Mouse (Mus musculus) midbrain, embryonic 10.5 days (tissue): Measurements from ENCODE around the gene Myh7. TPM values are rescaled to one million over a fixed set of nuclear protein-coding genes. Genes with fewer than 3 reads are reported as not detected.
"Not testable (repeated sequence)": the region's sequence is repeated elsewhere in the genome, so short reads cannot be mapped to it uniquely, and the experiment has no call there.

Experiments
- DNase-seq: peaks from one replicate; pipeline ENCODE4 v3.0.0-alpha.2; 2017; ENCODE audit warnings: low spot score
- H3K27ac ChIP-seq: fragments of 300-500 bp; sonication (generic); replicated peaks from 2 replicates; pipeline ENCODE4 v1.5.1; 2016; ENCODE audit warnings: mild to moderate bottlenecking
- H3K27me3 ChIP-seq: fragments of 300-500 bp; sonication (generic); 2 replicates; pipeline ENCODE4 v1.6.1; 2016; ENCODE audit warnings: low read depth, mild to moderate bottlenecking; ENCODE audit not compliant: poor library complexity, severe bottlenecking
- H3K36me3 ChIP-seq: fragments of 300-500 bp; sonication (generic); 2 replicates; pipeline ENCODE4 v1.6.1; 2016; ENCODE audit warnings: mild to moderate bottlenecking, moderate library complexity
- H3K4me1 ChIP-seq: fragments of 300-500 bp; sonication (generic); 2 replicates; pipeline ENCODE4 v1.6.1; 2016
- H3K4me3 ChIP-seq: fragments of 300-500 bp; sonication (generic); 2 replicates; pipeline ENCODE4 v1.5.1; 2016; ENCODE audit warnings: mild to moderate bottlenecking, moderate library complexity
- H3K9me3 ChIP-seq: fragments of 300-500 bp; sonication (generic); replicated peaks from 2 replicates; pipeline ENCODE4 v1.6.1; 2016; ENCODE audit warnings: mild to moderate bottlenecking
- WGBS: fragments of 180-500 bp; shearing (Covaris S2); methylation state at CpG from one replicate; pipeline ENCODE4 v1.1.7; 2016; 5-methylcytosine and 5-hydroxymethylcytosine counted together
- polyA plus RNA-seq: library from polyadenylated mRNA; unstranded; fragments of >200 nt; fragmentation: Nextera tagmentation; extraction: Ambion mirVana; gene quantifications from 2 replicates; pipeline ENCODE4 v1.2.1, GENCODE M21; 2016

The Myh7 gene
- polyA plus RNA-seq, 1 experiment from 2014 or later: 0.96 TPM

DNA sequence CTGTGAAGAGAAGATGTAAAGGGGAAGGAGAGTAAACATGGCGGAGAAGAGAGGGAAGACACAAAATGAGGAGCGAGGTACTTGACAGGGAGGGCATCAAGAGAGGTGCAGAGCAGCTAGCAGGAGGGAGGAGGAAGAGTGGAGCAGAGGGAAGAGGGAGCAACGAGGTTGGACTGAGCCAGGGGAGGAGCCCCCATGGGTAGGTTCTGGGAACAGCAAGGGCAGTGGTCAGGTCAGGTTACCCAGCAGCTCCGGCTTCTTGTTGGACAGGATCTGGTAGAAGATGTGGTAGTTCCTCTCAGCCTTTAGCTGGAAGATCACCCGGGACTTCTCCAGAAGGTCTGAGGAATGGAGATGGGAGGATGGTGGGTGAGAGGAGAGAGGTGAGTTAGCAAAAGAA is 32.9 kb downstream of the Myh7 start:
- no peak overlapping the region for H3K27ac ChIP-seq
- H3K27me3 ChIP-seq: no peaks in the 10 kb centered on the region
- peaks cover 10% of the 10 kb centered on the region for H3K4me1 ChIP-seq
- no peaks in the 10 kb centered on the region for H3K9me3 ChIP-seq
- H3K4me3 ChIP-seq: no peak overlapping the region
- no peaks in the 10 kb centered on the region for H3K36me3 ChIP-seq
- 85% methylated on average over 5 of the region's 5 CpGs for WGBS
- DNase-seq: no peak

DNA sequence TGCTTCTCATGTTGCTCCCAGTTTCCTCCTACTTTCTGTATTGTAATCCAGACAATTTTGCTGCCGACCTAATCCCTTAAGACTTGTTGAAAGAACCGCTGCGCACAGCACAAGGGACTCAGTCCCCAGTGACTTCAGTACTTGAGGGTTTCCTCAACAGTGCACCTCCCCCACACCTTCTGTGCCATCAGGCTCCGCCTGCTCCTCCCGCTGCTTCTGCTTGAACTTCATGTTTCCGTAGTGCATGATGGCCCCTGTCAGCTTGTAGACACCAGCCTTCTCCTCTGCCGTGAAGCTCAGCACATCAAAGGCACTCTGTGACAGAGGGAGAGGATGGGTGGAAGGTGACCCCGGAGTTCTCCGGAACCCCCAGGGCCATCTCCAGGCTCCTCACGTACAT is 33.7 kb downstream of the Myh7 start:
- no peak for DNase-seq
- peaks cover 10% of the 10 kb centered on the region for H3K4me1 ChIP-seq
- 69% methylated on average over 10 of the region's 10 CpGs for WGBS
- H3K27me3 ChIP-seq: no peaks in the 10 kb centered on the region
- H3K9me3 ChIP-seq: no peaks in the 10 kb centered on the region
- H3K4me3 ChIP-seq: no peak overlapping the region
- H3K36me3 ChIP-seq: no peaks in the 10 kb centered on the region
- peak overlapping the region; percentile 52; the same call in 1 of the 2 replicates for H3K27ac ChIP-seq

DNA sequence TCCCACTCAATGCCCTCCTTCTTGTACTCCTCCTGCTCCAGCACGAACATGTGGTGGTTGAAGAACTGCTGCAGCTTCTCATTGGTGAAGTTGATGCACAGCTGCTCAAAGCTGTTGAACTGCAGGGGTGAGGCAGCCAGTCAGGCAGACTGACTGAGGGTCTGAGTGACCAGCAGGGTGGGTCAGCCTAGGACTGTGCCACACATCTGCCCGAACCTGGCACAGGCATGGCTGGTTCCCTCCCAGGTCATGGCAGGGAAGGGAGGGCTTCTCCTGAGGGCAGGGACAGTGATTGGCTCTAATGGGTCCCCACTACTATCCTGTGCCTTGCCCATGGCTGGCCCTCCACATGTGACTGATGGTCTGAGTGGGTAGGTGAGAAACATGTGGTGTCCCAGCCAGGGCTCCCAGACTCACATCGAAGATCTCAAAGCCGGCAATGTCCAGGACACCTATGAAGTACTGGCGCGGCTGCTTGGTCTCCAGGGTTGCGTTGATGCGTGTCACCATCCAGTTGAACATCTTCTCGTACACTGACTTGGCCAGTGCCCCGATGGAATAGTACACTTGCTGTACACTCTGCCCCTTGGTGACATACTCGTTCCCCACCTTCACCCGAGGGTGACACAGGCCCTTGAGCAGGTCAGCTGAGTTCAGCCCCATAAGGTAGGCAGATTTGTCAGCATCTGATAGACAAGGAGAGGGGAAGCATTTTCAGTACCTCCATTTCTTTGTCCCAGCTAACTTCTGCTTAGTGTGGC is 34.4 kb downstream of the Myh7 start:
- not testable (repeated sequence) for H3K36me3 ChIP-seq, H3K4me1 ChIP-seq, H3K4me3 ChIP-seq, DNase-seq, H3K9me3 ChIP-seq, H3K27me3 ChIP-seq
- peak overlapping the region; percentile 57; the same call in 1 of the 2 replicates for H3K27ac ChIP-seq
- 91% methylated on average over 12 of the region's 12 CpGs for WGBS

DNA sequence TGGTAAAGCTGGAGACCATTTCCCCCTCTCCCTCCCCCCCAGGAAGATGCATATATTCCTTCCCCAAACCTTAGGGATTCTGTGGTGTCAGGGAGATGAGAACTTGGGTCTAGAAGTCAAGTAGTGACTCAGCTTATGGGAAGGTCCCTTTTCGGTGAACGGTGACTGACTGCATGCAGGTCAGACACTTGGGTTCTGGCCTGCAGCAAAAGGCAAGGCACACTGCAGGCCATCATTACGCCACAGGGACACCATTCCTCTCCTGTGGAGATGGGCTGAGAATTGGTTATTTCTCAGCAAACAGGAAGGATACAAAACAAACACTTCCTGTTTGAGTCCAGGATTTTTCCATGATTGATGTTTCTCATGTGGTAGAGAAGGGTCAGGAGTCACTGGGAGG is 35.2 kb downstream of the Myh7 start:
- Histone ChIP-seq H3K4me1 (peaks cover 10% of the 10 kb centered on the region), H3K9me3 (no peaks in the 10 kb centered on the region), H3K4me3 (no peak overlapping the region), H3K36me3 (no peaks in the 10 kb centered on the region), H3K27ac (no peak overlapping the region), H3K27me3 (no peaks in the 10 kb centered on the region)
- WGBS: 82% methylated on average over 3 of the region's 3 CpGs
- DNase-seq: no peak

DNA sequence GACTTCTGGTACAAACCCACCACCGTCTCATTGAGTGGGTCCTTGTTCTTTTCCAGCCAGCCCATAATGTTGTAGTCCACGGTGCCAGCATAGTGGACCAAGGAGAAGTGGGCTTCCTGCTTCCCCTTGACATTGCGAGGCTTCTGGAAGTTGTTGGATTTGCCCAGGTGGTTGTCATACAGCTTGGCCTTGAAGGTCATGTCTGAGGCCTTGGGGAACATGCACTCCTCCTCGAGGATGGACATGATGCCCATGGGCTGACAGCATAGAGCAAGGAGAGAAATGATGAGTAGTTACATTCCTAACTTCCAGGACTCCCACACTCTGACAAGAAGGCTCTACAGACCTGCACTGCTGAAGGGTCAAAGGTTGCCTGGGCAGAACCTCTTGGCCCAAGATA is 35.9 kb downstream of the Myh7 start:
- no peaks in the 10 kb centered on the region for H3K36me3 ChIP-seq
- no peaks in the 10 kb centered on the region for H3K9me3 ChIP-seq
- peaks cover 10% of the 10 kb centered on the region for H3K4me1 ChIP-seq
- no peaks in the 10 kb centered on the region for H3K27me3 ChIP-seq
- WGBS: 81% methylated on average over 4 of the region's 4 CpGs
- no peak overlapping the region for H3K4me3 ChIP-seq
- H3K27ac ChIP-seq: no peak overlapping the region
- no peak for DNase-seq

DNA sequence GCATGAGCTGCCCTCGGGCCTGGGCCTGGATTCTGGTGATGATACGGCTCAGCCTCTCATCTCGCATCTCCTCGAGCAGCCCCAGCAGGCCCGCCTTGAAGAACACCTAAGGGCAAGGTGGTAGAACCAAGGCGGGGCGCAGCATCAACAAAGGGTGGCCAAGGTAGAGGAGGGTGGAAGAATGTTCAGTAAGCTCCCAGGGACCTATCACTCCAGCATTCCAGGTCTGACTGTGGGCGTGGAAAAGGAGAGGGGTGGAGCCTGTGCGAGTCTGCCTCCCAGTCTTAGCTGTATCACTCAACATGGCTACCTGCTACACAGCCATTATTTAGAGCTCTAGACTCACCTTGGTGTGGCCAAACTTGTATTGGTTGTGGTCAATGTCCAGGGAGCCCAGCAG is 37.9 kb downstream of the Myh7 start:
- DNase-seq: no peak
- H3K27me3 ChIP-seq: no peaks in the 10 kb centered on the region
- peaks cover 10% of the 10 kb centered on the region for H3K4me1 ChIP-seq
- no peak overlapping the region for H3K27ac ChIP-seq
- no peak overlapping the region for H3K4me3 ChIP-seq
- H3K36me3 ChIP-seq: no peaks in the 10 kb centered on the region
- H3K9me3 ChIP-seq: no peaks in the 10 kb centered on the region
- WGBS: 86% methylated on average over 9 of the region's 9 CpGs

DNA sequence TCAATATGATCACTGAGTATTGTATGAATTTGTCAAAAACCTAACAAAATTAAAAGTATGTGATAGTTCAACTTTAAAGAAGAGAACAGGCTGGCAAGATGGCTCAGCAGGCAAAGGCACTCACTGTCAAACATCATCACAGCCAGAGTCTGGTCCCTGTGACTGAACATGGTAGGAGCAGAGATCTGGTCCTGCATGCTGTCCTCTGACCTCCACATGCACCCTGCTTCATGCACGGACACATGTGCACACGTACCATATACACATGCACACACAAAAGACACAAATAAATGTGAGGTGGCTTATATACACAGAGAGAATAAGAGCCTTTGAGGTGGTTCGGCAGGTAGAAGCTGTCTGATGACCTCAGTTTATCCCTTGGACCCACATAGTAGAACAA is 38.9 kb downstream of the Myh7 start:
- Histone ChIP-seq H3K27ac (no peak overlapping the region), H3K9me3 (no peaks in the 10 kb centered on the region), H3K4me1 (peaks cover 3% of the 10 kb centered on the region), H3K36me3 (no peaks in the 10 kb centered on the region), H3K4me3 (no peak overlapping the region), H3K27me3 (no peaks in the 10 kb centered on the region)
- no peak for DNase-seq
- 83% methylated on average over 3 of the region's 3 CpGs for WGBS

DNA sequence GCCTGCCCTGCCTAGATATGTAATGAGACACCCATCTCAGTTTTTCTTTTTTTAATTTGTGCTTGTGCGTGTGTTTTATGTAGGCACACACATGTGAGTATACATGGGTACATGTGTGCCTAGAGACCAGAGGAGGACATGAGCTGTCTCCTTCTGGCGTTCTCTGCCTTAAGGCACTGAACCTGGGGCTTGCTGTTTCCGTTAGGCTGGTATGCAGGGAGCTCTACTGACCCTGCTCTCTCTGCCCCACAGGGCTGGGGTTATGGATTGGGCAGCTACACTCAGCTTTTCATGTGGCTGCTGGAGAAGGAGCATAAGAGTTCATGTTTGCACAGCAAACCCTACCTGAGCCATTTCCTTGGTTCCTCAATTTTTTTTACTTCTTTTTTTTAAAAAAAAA is 40.0 kb downstream of the Myh7 start:
- Histone ChIP-seq H3K9me3 (no peaks in the 10 kb centered on the region), H3K36me3 (no peaks in the 10 kb centered on the region), H3K4me3 (no peak overlapping the region), H3K4me1 (no peaks in the 10 kb centered on the region), H3K27me3 (peaks cover 4% of the 10 kb centered on the region; the same call in 1 of the 2 replicates), H3K27ac (no peak overlapping the region)
- DNase-seq: no peak
- WGBS: 85% methylated on average over 3 of the region's 3 CpGs

DNA sequence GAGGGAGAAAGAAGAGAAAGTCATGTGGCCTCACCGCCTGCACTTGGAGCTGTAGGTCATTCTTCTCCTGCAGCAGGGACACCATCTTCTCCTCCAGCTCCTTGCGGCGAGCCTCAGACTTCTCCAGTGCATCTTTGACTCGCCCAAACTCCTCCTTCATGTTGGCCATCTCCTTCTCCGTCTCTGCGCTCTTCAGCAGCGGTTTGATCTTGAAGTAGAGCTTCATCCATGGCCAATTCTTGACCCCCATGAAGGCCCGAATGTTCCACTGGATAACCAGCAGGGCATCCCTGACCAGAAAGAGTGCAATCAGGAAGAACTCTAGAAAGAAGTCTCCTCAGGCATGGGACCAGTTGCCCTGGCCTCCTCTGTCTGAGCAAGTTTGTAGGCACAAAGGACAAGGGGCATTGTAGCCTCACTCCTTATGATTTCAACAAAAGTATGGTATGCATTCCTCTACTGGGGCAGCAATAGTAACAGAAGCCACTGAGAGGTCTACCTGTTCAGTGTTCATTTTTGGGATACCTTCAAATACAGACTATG is 40.7 kb downstream of the Myh7 start:
- no peak overlapping the region for H3K27ac ChIP-seq
- no peaks in the 10 kb centered on the region for H3K36me3 ChIP-seq
- H3K4me1 ChIP-seq: no peaks in the 10 kb centered on the region
- peaks cover 8% of the 10 kb centered on the region; the same call in 1 of the 2 replicates for H3K27me3 ChIP-seq
- WGBS: 89% methylated on average over 8 of the region's 8 CpGs
- DNase-seq: no peak
- H3K9me3 ChIP-seq: no peaks in the 10 kb centered on the region
- H3K4me3 ChIP-seq: no peak overlapping the region

DNA sequence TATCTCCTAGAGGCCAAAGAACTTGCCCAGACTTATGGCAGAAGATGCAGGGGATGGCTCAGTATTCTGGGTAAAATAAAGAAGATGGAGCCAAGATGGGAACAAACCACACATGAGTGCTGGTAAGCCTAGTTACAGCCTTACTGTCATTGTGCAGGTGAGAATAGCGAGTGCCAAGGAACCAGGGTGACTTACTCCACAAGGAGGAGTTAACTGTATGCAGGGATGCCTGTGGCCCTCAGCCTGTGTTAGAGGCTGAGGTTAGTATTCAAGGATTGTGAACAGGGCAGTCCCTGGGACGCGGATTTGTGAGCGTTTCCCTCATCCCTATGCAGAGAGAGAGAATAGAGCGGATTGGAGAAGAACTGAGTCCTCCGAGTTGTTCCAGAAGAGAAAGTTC is 42.8 kb downstream of the Myh7 start:
- H3K27me3 ChIP-seq: peaks cover 8% of the 10 kb centered on the region; the same call in 1 of the 2 replicates
- no peaks in the 10 kb centered on the region for H3K9me3 ChIP-seq
- no peak overlapping the region for H3K4me3 ChIP-seq
- H3K36me3 ChIP-seq: no peaks in the 10 kb centered on the region
- no peak overlapping the region for H3K27ac ChIP-seq
- WGBS: 91% methylated on average over 6 of the region's 6 CpGs
- no peak for DNase-seq
- no peaks in the 10 kb centered on the region for H3K4me1 ChIP-seq

DNA sequence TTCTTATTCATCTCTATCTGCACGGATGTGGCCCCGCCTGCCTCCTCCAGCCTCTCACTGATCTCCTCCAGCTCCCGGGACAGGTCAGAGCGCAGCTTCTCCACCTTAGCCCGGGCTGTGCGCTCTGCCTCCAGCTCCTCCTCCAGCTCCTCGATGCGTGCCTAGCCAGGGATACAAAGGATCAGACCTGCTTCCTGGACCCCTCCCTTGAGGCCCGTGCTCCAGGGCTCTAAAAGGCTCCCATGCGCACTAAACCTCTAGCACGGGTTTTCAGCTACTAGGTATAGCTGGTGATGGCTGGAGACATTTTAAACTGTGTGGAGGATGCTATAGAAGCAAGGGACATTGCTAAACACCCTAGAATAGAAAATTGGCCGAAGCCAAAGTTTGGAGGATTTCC is 43.9 kb downstream of the Myh7 start:
- 66% methylated on average over 12 of the region's 12 CpGs for WGBS
- Histone ChIP-seq H3K9me3 (no peaks in the 10 kb centered on the region), H3K4me3 (no peak overlapping the region), H3K4me1 (no peaks in the 10 kb centered on the region), H3K27me3 (peaks cover 8% of the 10 kb centered on the region; the same call in 1 of the 2 replicates), H3K27ac (no peak overlapping the region), H3K36me3 (no peaks in the 10 kb centered on the region)
- no peak for DNase-seq

DNA sequence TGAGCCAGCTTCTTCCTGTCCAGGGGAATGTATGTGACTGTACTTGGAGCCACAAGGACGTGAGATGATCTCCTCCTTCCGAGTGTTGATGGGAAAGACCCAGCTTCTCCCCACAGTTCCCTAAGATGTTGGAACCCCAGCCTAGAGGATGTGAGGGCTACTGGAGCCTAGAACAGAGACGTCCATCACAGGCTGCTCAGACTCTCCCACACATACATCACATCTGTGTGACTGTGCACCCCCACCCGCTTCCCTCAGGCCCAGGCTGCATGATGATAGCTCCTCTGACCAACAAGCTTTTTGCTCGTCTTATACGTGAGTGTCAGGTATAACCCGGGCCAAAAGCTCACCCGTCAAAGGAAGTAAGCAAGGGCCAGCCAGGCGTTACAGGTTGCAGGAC is 45.6 kb downstream of the Myh7 start:
- H3K4me1 ChIP-seq: no peaks in the 10 kb centered on the region
- no peaks in the 10 kb centered on the region for H3K36me3 ChIP-seq
- no peak overlapping the region for H3K27ac ChIP-seq
- DNase-seq: no peak
- 93% methylated on average over 9 of the region's 9 CpGs for WGBS
- H3K9me3 ChIP-seq: no peaks in the 10 kb centered on the region
- peaks cover 8% of the 10 kb centered on the region; the same call in 1 of the 2 replicates for H3K27me3 ChIP-seq
- no peak overlapping the region for H3K4me3 ChIP-seq

DNA sequence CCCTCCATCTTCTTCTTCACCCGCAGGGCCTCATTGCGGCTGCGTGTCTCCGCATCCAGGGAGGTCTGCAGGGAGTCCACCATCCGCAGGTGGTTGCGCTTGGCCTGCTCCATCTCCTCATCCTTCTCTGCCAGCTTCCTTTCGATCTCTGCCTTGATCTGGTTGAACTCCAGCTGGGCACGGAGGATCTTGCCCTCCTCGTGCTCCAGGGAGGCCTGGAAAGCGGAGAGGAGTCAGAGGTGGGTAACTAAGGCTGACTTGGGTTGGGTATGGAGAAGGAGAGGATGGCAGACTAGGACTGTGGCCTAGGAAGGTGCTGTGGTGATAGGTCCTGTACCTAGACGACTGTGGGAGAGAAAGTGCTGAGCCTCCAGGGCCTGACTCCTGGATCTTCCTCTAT is 47.4 kb downstream of the Myh7 start:
- not testable (repeated sequence) for H3K36me3 ChIP-seq, H3K27ac ChIP-seq, H3K27me3 ChIP-seq, H3K9me3 ChIP-seq, H3K4me3 ChIP-seq, H3K4me1 ChIP-seq, DNase-seq
- WGBS: 87% methylated on average over 11 of the region's 11 CpGs
